Mouse (Mus musculus): ENCODE measurements around the gene Tns1. TPM values are rescaled to one million over a fixed set of nuclear protein-coding genes. Genes with fewer than 3 reads are reported as not detected.

The Tns1 gene
- polyA plus RNA-seq, 1 experiment from 2014 or later = 28.8 TPM

GRCm38 (mm10) chr1:74074693-74075485 lies 49.4 kb downstream of the Tns1 start:
- DNase-seq (ENCODE audit: low spot score) (no peak), ATAC-seq (ENCODE audit: low FRiP score, low TSS enrichment) (no peak; the same call in 1 of the 2 replicates)
- H3K27ac ChIP-seq (replicated peaks) = no peak overlapping the region
- no peaks in the 10 kb centered on the region for H3K36me3 ChIP-seq (ENCODE audit: control insufficient read depth, insufficient read depth, low read length)
- no peak for TF ChIP-seq CTCF (IDR thresholded peaks at IDR 0.05; ENCODE audit: low read depth)
- no peak for TF ChIP-seq EP300 (optimal IDR thresholded peaks at IDR 0.05)
- no peak overlapping the region for H3K4me2 ChIP-seq (replicated peaks; ENCODE audit: low read depth)
- H3K9ac ChIP-seq (ENCODE audit: low read length) = no peak overlapping the region
- WGBS = 85% methylated on average over 7 of the region's 7 CpGs
- H3K4me3 ChIP-seq (ENCODE audit: low read depth, low read length) = no peak overlapping the region
- no peaks in the 10 kb centered on the region for H3K9me3 ChIP-seq (ENCODE audit: control insufficient read depth, low read length)
- no peaks in the 10 kb centered on the region for H3K27me3 ChIP-seq (ENCODE audit: control insufficient read depth, insufficient read depth, low read length)
- no peaks in the 10 kb centered on the region for H3K4me1 ChIP-seq (replicated peaks; ENCODE audit: control insufficient read depth, insufficient read depth)

GRCm38 (mm10) chr1:74073791-74074190 lies 50.5 kb downstream of the Tns1 start:
- Histone ChIP-seq H3K9me3 (ENCODE audit: control insufficient read depth, low read length) (no peaks in the 10 kb centered on the region), H3K4me2 (replicated peaks; ENCODE audit: low read depth) (no peak overlapping the region), H3K27ac (replicated peaks) (no peak overlapping the region), H3K27me3 (ENCODE audit: control insufficient read depth, insufficient read depth, low read length) (no peaks in the 10 kb centered on the region), H3K36me3 (ENCODE audit: control insufficient read depth, insufficient read depth, low read length) (no peaks in the 10 kb centered on the region), H3K9ac (ENCODE audit: low read length) (no peak overlapping the region), H3K4me3 (ENCODE audit: low read depth, low read length) (no peak overlapping the region), H3K4me1 (replicated peaks; ENCODE audit: control insufficient read depth, insufficient read depth) (0 out of 2 replicates have a peak, but pooled peaks cover 5% of the 10 kb centered on the region)
- no peak for TF ChIP-seq CTCF (IDR thresholded peaks at IDR 0.05; ENCODE audit: low read depth)
- no peak for TF ChIP-seq EP300 (optimal IDR thresholded peaks at IDR 0.05)
- no peak for ATAC-seq (ENCODE audit: low FRiP score, low TSS enrichment)
- no peak for DNase-seq (ENCODE audit: low spot score)
- 68% methylated on average over 6 of the region's 6 CpGs for WGBS

GRCm38 (mm10) chr1:74070745-74071144 lies 53.5 kb downstream of the Tns1 start:
- no peak for DNase-seq (ENCODE audit: low spot score)

GRCm38 (mm10) chr1:74070001-74070551 lies 54.2 kb downstream of the Tns1 start:
- WGBS = 68% methylated on average over 7 of the region's 7 CpGs
- H3K36me3 ChIP-seq (ENCODE audit: control insufficient read depth, insufficient read depth, low read length) = no peaks in the 10 kb centered on the region
- ATAC-seq (ENCODE audit: low FRiP score, low TSS enrichment) = no peak
- H3K9ac ChIP-seq (ENCODE audit: low read length) = no peak overlapping the region
- H3K4me2 ChIP-seq (replicated peaks; ENCODE audit: low read depth) = no peak overlapping the region
- no peaks in the 10 kb centered on the region for H3K27me3 ChIP-seq (ENCODE audit: control insufficient read depth, insufficient read depth, low read length)
- TF ChIP-seq EP300 (optimal IDR thresholded peaks at IDR 0.05) = no peak
- no peak for TF ChIP-seq CTCF (IDR thresholded peaks at IDR 0.05; ENCODE audit: low read depth)
- H3K4me3 ChIP-seq (ENCODE audit: low read depth, low read length) = no peak overlapping the region
- peaks cover 12% of the 10 kb centered on the region; the same call in 1 of the 2 replicates for H3K4me1 ChIP-seq (replicated peaks; ENCODE audit: control insufficient read depth, insufficient read depth)
- DNase-seq (ENCODE audit: low spot score) = no peak
- no peaks in the 10 kb centered on the region for H3K9me3 ChIP-seq (ENCODE audit: control insufficient read depth, low read length)
- no peak overlapping the region for H3K27ac ChIP-seq (replicated peaks)

More at GRCm38 (mm10) chr1:74070745-74071144, 53.5 kb downstream of the Tns1 start:
- no peak overlapping the region for H3K9ac ChIP-seq (ENCODE audit: low read length)
- peaks cover 12% of the 10 kb centered on the region; the same call in 1 of the 2 replicates for H3K4me1 ChIP-seq (replicated peaks; ENCODE audit: control insufficient read depth, insufficient read depth)
- no peaks in the 10 kb centered on the region for H3K27me3 ChIP-seq (ENCODE audit: control insufficient read depth, insufficient read depth, low read length)
- TF ChIP-seq CTCF (IDR thresholded peaks at IDR 0.05; ENCODE audit: low read depth) = no peak
- no peak for TF ChIP-seq EP300 (optimal IDR thresholded peaks at IDR 0.05)
- no peak for ATAC-seq (ENCODE audit: low FRiP score, low TSS enrichment)
- no peaks in the 10 kb centered on the region for H3K9me3 ChIP-seq (ENCODE audit: control insufficient read depth, low read length)
- H3K4me3 ChIP-seq (ENCODE audit: low read depth, low read length) = no peak overlapping the region
- WGBS = 71% methylated on average over 4 of the region's 4 CpGs
- H3K27ac ChIP-seq (replicated peaks) = no peak overlapping the region
- H3K4me2 ChIP-seq (replicated peaks; ENCODE audit: low read depth) = no peak overlapping the region
- no peaks in the 10 kb centered on the region for H3K36me3 ChIP-seq (ENCODE audit: control insufficient read depth, insufficient read depth, low read length)

- H3K9me3 ChIP-seq (ENCODE audit: control insufficient read depth, low read length) = no peaks in the 10 kb centered on the region
- H3K27ac ChIP-seq (replicated peaks) = peak overlapping the region; percentile 49; the same call in 1 of the 2 replicates
- no peaks in the 10 kb centered on the region for H3K27me3 ChIP-seq (ENCODE audit: control insufficient read depth, insufficient read depth, low read length)
- no peak for TF ChIP-seq EP300 (optimal IDR thresholded peaks at IDR 0.05)
- no peak for TF ChIP-seq CTCF (IDR thresholded peaks at IDR 0.05; ENCODE audit: low read depth)
- H3K4me2 ChIP-seq (replicated peaks; ENCODE audit: low read depth) = peak overlapping the region; percentile 92
- peak overlapping the region; percentile 51; the same call in 1 of the 2 replicates for H3K4me3 ChIP-seq (ENCODE audit: low read depth, low read length)
- 48% methylated on average over 9 of the region's 9 CpGs for WGBS
- H3K4me1 ChIP-seq (replicated peaks; ENCODE audit: control insufficient read depth, insufficient read depth) = peaks cover 12% of the 10 kb centered on the region; the same call in 1 of the 2 replicates
- H3K36me3 ChIP-seq (ENCODE audit: control insufficient read depth, insufficient read depth, low read length) = no peaks in the 10 kb centered on the region
- DNase-seq (ENCODE audit: low spot score) = no peak
- H3K9ac ChIP-seq (ENCODE audit: low read length) = peak overlapping the region; percentile 18
- ATAC-seq (ENCODE audit: low FRiP score, low TSS enrichment) = peak; percentile 27; the same call in 1 of the 2 replicates
Observed at GRCm38 (mm10) chr1:74069085-74069835, 55.0 kb downstream of the Tns1 start.
